ENCODE assay signal across 18 mouse cellular contexts in genomic region chr6:71256166-71256565, GRCm38 (mm10). TPM values are rescaled to one million over a fixed set of nuclear protein-coding genes. Genes with fewer than 3 reads are reported as not detected.
"Had no signal": no experiment of that assay in that cellular context is flagged by ENCODE, and none has a peak within 500 bp of the region (broad histone marks: within the 10 kb centered on the region; RNA-seq: fewer than 3 reads in every experiment).

No protein-coding gene starts in this region.

- H3K27ac ChIP-seq: neural tube, embryonic 13.5 days; neural tube, embryonic 15.5 days; stomach, embryonic 15.5 days; stomach, postnatal 0 days had no signal

- DNase-seq: retina, postnatal 1 day; right cerebral cortex, adult 18-20 months; right cerebral cortex, postnatal 14 days; right cerebral cortex, postnatal 25 days; right cerebral cortex, postnatal 4 days; spleen, adult 18-20 months; thymus, adult 18-20 months; thymus, adult 2 months; thymus, postnatal 14 days; thymus, postnatal 25 days; thymus, postnatal 36 days; thymus, postnatal 4 days had no signal

- H3K36me3 ChIP-seq: neural tube, embryonic 13.5 days; neural tube, embryonic 15.5 days; stomach, embryonic 15.5 days had no signal

- H3K4me3 ChIP-seq: neural tube, embryonic 13.5 days; neural tube, embryonic 15.5 days; stomach, embryonic 15.5 days had no signal

- H3K27me3 ChIP-seq: neural tube, embryonic 13.5 days; neural tube, embryonic 15.5 days; stomach, embryonic 15.5 days had no signal

- H3K9me3 ChIP-seq: neural tube, embryonic 13.5 days; neural tube, embryonic 15.5 days; stomach, embryonic 15.5 days had no signal

- H3K4me1 ChIP-seq: neural tube, embryonic 13.5 days; neural tube, embryonic 15.5 days; stomach, embryonic 15.5 days had no signal

RNA-seq across cellular contexts. Expression of gene Fabp1, which starts 56.5 kb away (rescaled TPM):
- total RNA-seq: neutrophil, adult 5-6 weeks had no signal
- polyA plus RNA-seq: neural tube, embryonic 14.5 days; neural tube, embryonic 15.5 days had no signal
